Mouse (Mus musculus): Measurements from ENCODE around the gene Castor1. TPM values are rescaled to one million over a fixed set of nuclear protein-coding genes. Genes with fewer than 3 reads are reported as not detected.

Gene Castor1
- polyA plus RNA-seq (2012; rRNA removed): 14.6 and 20.1 TPM in 2 replicates

DNA sequence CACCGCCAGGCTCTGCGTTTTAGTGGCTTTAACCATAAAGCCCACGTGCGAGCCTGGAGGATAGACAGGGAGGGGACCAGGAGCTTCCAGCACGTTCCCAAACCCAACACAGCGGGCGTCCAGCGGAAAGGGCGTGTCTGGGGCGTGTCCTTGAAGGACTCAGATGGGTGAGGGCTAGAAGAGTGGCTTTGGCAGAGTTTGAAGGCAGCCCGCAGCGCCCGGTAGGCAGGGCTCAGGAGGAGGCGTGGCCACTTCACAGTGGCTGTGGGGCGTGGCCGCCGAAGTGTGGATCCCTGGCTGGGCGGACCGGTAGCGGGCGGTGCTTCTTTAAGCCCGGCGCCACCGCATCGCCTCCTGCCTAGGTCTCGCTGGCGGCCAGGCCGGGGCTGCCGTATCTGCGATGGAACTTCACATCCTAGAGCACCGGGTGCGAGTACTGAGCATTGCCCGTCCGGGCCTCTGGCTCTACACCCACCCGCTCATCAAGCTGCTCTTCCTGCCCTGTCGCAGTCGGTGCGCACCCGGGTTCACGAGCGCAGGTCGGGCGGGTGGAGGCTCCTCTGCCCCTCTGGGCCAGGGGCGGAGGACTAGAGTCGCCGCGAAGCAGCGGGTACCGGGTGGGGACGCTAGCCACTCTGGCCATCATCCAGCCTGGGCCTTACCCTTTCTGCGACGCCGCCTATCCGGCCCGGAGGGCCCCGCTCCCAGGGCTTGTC lies at the start of gene Castor1:
Castor1 (plus strand) TSS at position 312 of the 716 bp plus-strand sequence.

DNA sequence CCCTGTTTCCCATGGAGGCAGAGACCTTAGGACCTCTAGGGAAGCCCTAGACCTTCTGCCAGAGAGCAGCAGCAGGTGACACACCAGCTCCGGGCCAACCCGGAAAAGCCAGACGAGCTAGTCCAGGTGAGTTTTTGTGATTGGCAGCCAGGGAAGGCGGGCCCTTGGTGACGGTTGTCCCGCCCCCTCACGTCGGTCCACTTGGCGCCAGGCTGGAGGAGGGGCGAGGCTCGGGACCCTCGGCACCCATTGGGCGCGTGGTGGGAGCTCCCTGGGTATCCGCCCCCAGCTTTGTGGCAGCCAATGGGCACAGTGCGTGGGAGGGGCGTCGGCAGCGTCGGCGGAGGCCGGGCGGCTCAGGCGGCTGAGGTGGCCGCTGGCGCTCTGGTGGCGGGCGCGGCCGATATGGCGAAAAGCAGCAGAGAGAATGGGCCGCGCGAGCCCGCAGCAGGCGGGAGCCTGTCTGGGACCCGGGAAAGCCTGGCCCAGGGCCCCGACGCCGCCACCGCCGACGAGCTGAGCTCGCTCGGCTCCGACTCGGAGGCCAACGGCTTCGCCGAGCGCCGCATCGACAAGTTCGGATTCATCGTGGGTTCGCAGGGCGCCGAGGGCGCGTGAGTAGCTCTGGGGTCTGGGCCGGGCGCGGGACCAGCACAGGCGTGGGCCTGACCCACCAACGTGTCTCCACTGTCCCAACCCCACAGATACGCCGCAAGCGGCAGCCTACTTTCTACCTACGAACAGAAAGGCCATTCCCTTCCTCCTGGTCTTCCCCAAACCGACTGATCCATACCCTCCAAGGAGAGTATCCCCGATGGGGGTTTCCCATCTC lies 31.3 kb upstream of the Castor1 start, which contains the start of gene Tbc1d10a:
Tbc1d10a (plus strand) TSS at position 304 of the 832 bp plus-strand sequence.

DNA sequence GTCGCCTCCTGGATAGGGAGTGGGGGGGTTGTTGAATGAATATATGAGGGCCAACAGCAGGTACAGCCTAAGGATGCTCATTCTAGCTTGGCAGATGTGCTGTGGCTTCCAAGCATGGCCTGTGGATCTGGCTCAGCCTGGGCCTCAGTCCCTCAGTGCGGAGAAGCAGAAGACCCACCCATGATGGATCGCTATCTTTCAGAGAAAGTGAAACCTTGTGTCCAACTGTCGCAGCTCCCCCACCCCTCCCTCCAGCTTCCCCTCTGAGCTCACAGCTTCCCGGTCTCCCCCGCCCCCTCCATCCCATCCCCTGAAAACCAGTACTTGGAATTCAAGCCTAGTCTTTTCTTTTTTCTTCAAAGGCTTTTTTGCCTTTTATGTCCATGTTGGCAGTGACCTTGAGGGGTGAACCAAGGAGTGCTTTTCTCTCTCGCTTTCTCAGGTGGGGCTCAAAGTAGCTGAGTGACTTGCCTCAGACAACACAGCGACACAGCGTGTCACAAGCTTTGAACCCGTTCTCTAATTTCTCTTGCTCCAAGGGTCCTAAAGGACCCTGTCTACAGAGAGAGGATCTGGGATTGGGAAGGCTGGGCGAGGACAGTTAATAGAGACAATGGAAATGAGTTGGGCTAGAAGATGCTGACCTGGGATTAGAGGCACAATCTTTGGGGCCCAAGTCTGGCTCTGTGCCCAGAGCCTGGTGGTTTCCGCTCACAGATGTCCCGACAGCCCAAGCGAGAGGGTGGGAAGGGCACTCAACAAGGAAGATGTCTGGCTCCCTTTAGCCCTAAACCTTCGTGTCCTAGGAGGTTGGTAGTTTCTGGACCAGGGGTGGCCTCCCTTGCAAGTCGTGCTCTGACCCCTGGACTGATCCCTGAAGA lies 17.9 kb downstream of the Castor1 start, which contains the start of gene Osm:
Osm (plus strand) TSS at position 756 of the 881 bp plus-strand sequence.

DNA sequence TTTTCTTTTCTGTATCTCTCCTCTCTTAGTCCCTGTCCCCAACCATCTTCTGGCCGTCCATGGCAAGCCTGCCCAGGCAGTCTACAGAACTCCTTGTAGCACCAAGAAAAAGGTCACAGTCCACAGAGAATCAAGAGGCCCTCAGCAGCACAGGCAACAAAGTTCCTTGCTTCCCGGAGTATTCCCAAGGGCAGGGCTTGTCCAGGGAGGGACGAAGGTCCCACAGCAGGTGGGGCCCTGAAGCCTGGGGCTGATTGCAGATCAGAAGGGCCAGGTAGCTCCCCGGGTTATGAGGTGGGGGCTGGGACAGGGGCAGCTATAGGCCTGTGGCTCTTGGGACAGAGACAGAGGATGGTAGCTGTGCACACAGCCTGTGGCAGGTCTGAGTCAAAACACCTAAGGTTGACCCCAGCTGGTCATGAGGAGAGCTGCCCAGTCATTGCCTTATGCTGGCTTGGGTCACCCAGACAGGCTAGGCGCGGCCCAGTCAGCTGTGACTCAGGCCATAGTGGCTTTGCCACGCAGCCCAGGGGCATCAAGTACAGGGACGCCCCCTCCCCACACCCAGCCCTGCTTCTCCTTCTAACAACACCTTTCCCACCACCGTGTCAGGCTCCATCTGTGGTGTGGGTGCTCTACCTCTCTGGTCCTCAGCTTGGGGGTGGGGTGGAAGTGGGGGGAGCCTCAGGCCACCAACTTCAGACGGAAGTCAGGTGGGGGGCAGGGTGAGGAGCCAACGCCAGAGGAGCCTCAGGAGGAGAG lies 39.0 kb downstream of the Castor1 start, which contains the start of gene Lif:
Lif (plus strand) TSS at position 712 of the 762 bp plus-strand sequence.

Other genes starting within 250 kb of the Castor1 start
- not detected in 2 replicates for gene 4930556J24Rik, start 241.4 kb upstream of the Castor1 start, polyA plus RNA-seq (2012; rRNA removed)
- 6.3 and 7.7 TPM in 2 replicates for gene Gal3st1, start 234.6 kb upstream of the Castor1 start, polyA plus RNA-seq (2012; rRNA removed)
- gene Sec14l4, start 186.8 kb upstream of the Castor1 start, polyA plus RNA-seq (2012; rRNA removed): 0.78 and 1.3 TPM in 2 replicates
- 17.7 and 26.0 TPM in 2 replicates for gene Sec14l3, start 153.4 kb upstream of the Castor1 start, polyA plus RNA-seq (2012; rRNA removed)
- gene Mtfp1, start 122.8 kb upstream of the Castor1 start, polyA plus RNA-seq (2012; rRNA removed): 15.7 and 20.6 TPM in 2 replicates
- 0.92 and 0.96 TPM in 2 replicates for gene Sec14l2, start 94.8 kb upstream of the Castor1 start, polyA plus RNA-seq (2012; rRNA removed)
- gene Rnf215, start 83.0 kb upstream of the Castor1 start, polyA plus RNA-seq (2012; rRNA removed): 46.5 and 46.6 TPM in 2 replicates
- 23.9 and 26.0 TPM in 2 replicates for gene Ccdc157, start 57.9 kb upstream of the Castor1 start, polyA plus RNA-seq (2012; rRNA removed)
- gene Sf3a1, start 57.9 kb upstream of the Castor1 start, polyA plus RNA-seq (2012; rRNA removed): 36.9 and 56.4 TPM in 2 replicates
- gene Tbc1d10a, start 31.4 kb upstream of the Castor1 start, polyA plus RNA-seq (2012; rRNA removed): 115 and 122 TPM in 2 replicates
- gene Osm, start 18.2 kb downstream of the Castor1 start, polyA plus RNA-seq (2012; rRNA removed): 0.32 and 0.43 TPM in 2 replicates
- 2.5 and 5.4 TPM in 2 replicates for gene Lif, start 39.3 kb downstream of the Castor1 start, polyA plus RNA-seq (2012; rRNA removed)
- not detected in 2 replicates for gene Hormad2, start 222.9 kb downstream of the Castor1 start, polyA plus RNA-seq (2012; rRNA removed)